24 mouse cellular contexts compared by ENCODE assay signal in genomic region chr9:66925853-66926252, GRCm38 (mm10). TPM values are rescaled to one million over a fixed set of nuclear protein-coding genes. Genes with fewer than 3 reads are reported as not detected.
DNase-seq lines count a peak whose midpoint lies in the region; ATAC-seq lines count a peak whose summit lies in the region.
"Had no signal": no experiment of that assay in that cellular context is flagged by ENCODE, and none has a peak within 500 bp of the region (broad histone marks: within the 10 kb centered on the region; RNA-seq: fewer than 3 reads in every experiment).

No protein-coding gene starts in this region.

- H3K36me3 ChIP-seq in forebrain, embryonic 11.5 days (ENCODE audit: control insufficient read depth, insufficient read depth, low read length): no peaks in the 10 kb centered on the region
- no peaks in the 10 kb centered on the region for H3K36me3 ChIP-seq in forebrain, embryonic 10.5 days (replicated peaks)
- H3K36me3 ChIP-seq in heart, embryonic 10.5 days: no peaks in the 10 kb centered on the region
- H3K36me3 ChIP-seq: embryonic facial prominence, embryonic 10.5 days; embryonic facial prominence, embryonic 12.5 days; forebrain, embryonic 15.5 days; G1E had no signal

- H3K9me3 ChIP-seq in forebrain, embryonic 11.5 days (ENCODE audit: control insufficient read depth, low read length): no peaks in the 10 kb centered on the region
- H3K9me3 ChIP-seq in forebrain, embryonic 10.5 days: no peaks in the 10 kb centered on the region
- H3K9me3 ChIP-seq in heart, embryonic 10.5 days: no peaks in the 10 kb centered on the region
- H3K9me3 ChIP-seq: embryonic facial prominence, embryonic 10.5 days; embryonic facial prominence, embryonic 12.5 days; forebrain, embryonic 13.5 days; forebrain, embryonic 15.5 days; G1E had no signal

- 85% methylated on average over 3 of the region's 3 CpGs for WGBS in forebrain, embryonic 11.5 days
- 85% methylated on average over 3 of the region's 3 CpGs for WGBS in forebrain, embryonic 10.5 days
- WGBS in heart, embryonic 10.5 days: 74% methylated on average over 3 of the region's 3 CpGs

- no peak overlapping the region for H3K9ac ChIP-seq in forebrain, embryonic 11.5 days (ENCODE audit: low read length)
- H3K9ac ChIP-seq: embryonic facial prominence, embryonic 12.5 days; forebrain, embryonic 13.5 days; forebrain, embryonic 15.5 days; forebrain, postnatal 0 days had no signal

- no peak overlapping the region for H3K4me2 ChIP-seq in forebrain, embryonic 11.5 days (ENCODE audit: low read depth, low read length, severe bottlenecking)
- H3K4me2 ChIP-seq: embryonic facial prominence, embryonic 12.5 days; forebrain, embryonic 13.5 days; forebrain, embryonic 15.5 days had no signal

- H3K27ac ChIP-seq in forebrain, embryonic 11.5 days (ENCODE audit: low read depth, low read length): no peak overlapping the region
- H3K27ac ChIP-seq in forebrain, embryonic 10.5 days: no peak overlapping the region
- H3K27ac ChIP-seq in heart, embryonic 10.5 days: no peak overlapping the region
- H3K27ac ChIP-seq: embryonic facial prominence, embryonic 10.5 days; embryonic facial prominence, embryonic 12.5 days; forebrain, embryonic 13.5 days; forebrain, embryonic 15.5 days had no signal

- no peak overlapping the region for H3K4me3 ChIP-seq in forebrain, embryonic 11.5 days (ENCODE audit: low read depth, low read length)
- no peak overlapping the region for H3K4me3 ChIP-seq in forebrain, embryonic 10.5 days
- H3K4me3 ChIP-seq in heart, embryonic 10.5 days: no peak overlapping the region
- H3K4me3 ChIP-seq: embryonic facial prominence, embryonic 10.5 days; embryonic facial prominence, embryonic 12.5 days; forebrain, embryonic 13.5 days; forebrain, embryonic 15.5 days had no signal

- ATAC-seq in forebrain, embryonic 11.5 days (replicated peaks; ENCODE audit: low FRiP score): no peak
- no peak for ATAC-seq in CD4-positive, CD25-positive, alpha-beta regulatory T cell, adult 4 months
- ATAC-seq: activated CD4-positive, CD25-positive, alpha-beta regulatory T cell, adult 4 months; forebrain, embryonic 13.5 days; forebrain, embryonic 15.5 days; forebrain, postnatal 0 days; Patski had no signal

- H3K27me3 ChIP-seq in forebrain, embryonic 11.5 days (ENCODE audit: control insufficient read depth, insufficient read depth, low read length): no peaks in the 10 kb centered on the region
- H3K27me3 ChIP-seq in forebrain, embryonic 10.5 days (ENCODE audit: poor library complexity, severe bottlenecking): peaks cover 7% of the 10 kb centered on the region
- no peaks in the 10 kb centered on the region for H3K27me3 ChIP-seq in heart, embryonic 10.5 days (ENCODE audit: insufficient read depth, poor library complexity, severe bottlenecking)
- H3K27me3 ChIP-seq: embryonic facial prominence, embryonic 12.5 days; forebrain, embryonic 13.5 days; forebrain, embryonic 15.5 days; Patski had no signal

- H3K4me1 ChIP-seq in forebrain, embryonic 11.5 days (replicated peaks; ENCODE audit: control insufficient read depth, insufficient read depth, low read length): 0 out of 2 replicates have a peak, but pooled peaks cover 2% of the 10 kb centered on the region
- H3K4me1 ChIP-seq in forebrain, embryonic 10.5 days: peaks cover 12% of the 10 kb centered on the region
- H3K4me1 ChIP-seq in heart, embryonic 10.5 days: no peaks in the 10 kb centered on the region
- H3K4me1 ChIP-seq: embryonic facial prominence, embryonic 12.5 days had no signal

- peak; percentile 3 for DNase-seq in forebrain, embryonic 11.5 days (ENCODE audit: low spot score)
- no peak for DNase-seq in forebrain, embryonic 10.5 days (ENCODE audit: extremely low spot score, low spot score)
- DNase-seq in heart, embryonic 10.5 days (ENCODE audit: low spot score): peak; percentile 42
- no peak for DNase-seq in heart, adult 18-20 months
- DNase-seq in thymus, postnatal 0 days (ENCODE audit: low spot score): peak; percentile 21
- no peak for DNase-seq in thymus, postnatal 14 days
- DNase-seq: adrenal gland, adult 8-10 months; adrenal gland, postnatal 14 days; adrenal gland, postnatal 36 days; B cell, adult 2 months; cerebellum, adult 11-12 months; cerebellum, adult 2 months; cerebellum, adult 9-10 months; cerebellum, postnatal 10 days; cerebellum, postnatal 25 days; forebrain, postnatal 0 days had no signal

RNA-seq across cellular contexts. Expression of gene Rab8b, which starts 6.4 kb away (rescaled TPM):
- polyA plus RNA-seq in forebrain, embryonic 11.5 days (2014; fragmentation: Nextera tagmentation; extraction: Ambion mirVana): 44.1 and 51.7 TPM in 2 replicates
- 33.4 and 34.0 TPM in 2 replicates for polyA plus RNA-seq in forebrain, embryonic 10.5 days (2016; fragmentation: Nextera tagmentation; extraction: Ambion mirVana)
- 21.1 and 21.3 TPM in 2 replicates for polyA plus RNA-seq in heart, embryonic 10.5 days (2016; fragmentation: Nextera tagmentation; extraction: Ambion mirVana)
- total RNA-seq in heart, adult 18-20 months (2021): 10 to 100 TPM in 1 of 2 experiments, 1 to 10 TPM in 1; 8.8 to 10.4 TPM
- polyA plus RNA-seq in thymus, postnatal 0 days (2015; fragmentation: Nextera tagmentation; extraction: Ambion mirVana): 14.4 and 25.8 TPM in 2 replicates
- polyA plus RNA-seq in CD4-positive, CD25-positive, alpha-beta regulatory T cell, adult 4 months (2017; shearing (Covaris generic)): 100 to 1,000 TPM; 138 to 179 TPM

RNA-seq across cellular contexts. Expression of gene Rps27l, which starts 20.0 kb away (rescaled TPM):
- 624 and 676 TPM in 2 replicates for polyA plus RNA-seq in forebrain, embryonic 11.5 days (2014; fragmentation: Nextera tagmentation; extraction: Ambion mirVana)
- polyA plus RNA-seq in forebrain, embryonic 10.5 days (2016; fragmentation: Nextera tagmentation; extraction: Ambion mirVana): 818 and 845 TPM in 2 replicates
- polyA plus RNA-seq in heart, embryonic 10.5 days (2016; fragmentation: Nextera tagmentation; extraction: Ambion mirVana): 626 and 705 TPM in 2 replicates
- total RNA-seq in heart, adult 18-20 months (2021): 100 to 1,000 TPM; 151 to 172 TPM
- polyA plus RNA-seq in thymus, postnatal 0 days (2015; fragmentation: Nextera tagmentation; extraction: Ambion mirVana): 828 and 912 TPM in 2 replicates
- 100 to 1,000 TPM; 155 to 182 TPM for polyA plus RNA-seq in CD4-positive, CD25-positive, alpha-beta regulatory T cell, adult 4 months (2017; shearing (Covaris generic))

RNA-seq across cellular contexts. Expression of gene Lactb, which starts 49.4 kb away (rescaled TPM):
- 9.1 and 11.1 TPM in 2 replicates for polyA plus RNA-seq in forebrain, embryonic 11.5 days (2014; fragmentation: Nextera tagmentation; extraction: Ambion mirVana)
- polyA plus RNA-seq in forebrain, embryonic 10.5 days (2016; fragmentation: Nextera tagmentation; extraction: Ambion mirVana): 9.2 and 9.6 TPM in 2 replicates
- 10.1 and 11.4 TPM in 2 replicates for polyA plus RNA-seq in heart, embryonic 10.5 days (2016; fragmentation: Nextera tagmentation; extraction: Ambion mirVana)
- 10 to 100 TPM; 23.2 to 24.4 TPM for total RNA-seq in heart, adult 18-20 months (2021)
- polyA plus RNA-seq in thymus, postnatal 0 days (2015; fragmentation: Nextera tagmentation; extraction: Ambion mirVana): 9.8 and 10.9 TPM in 2 replicates
- polyA plus RNA-seq in CD4-positive, CD25-positive, alpha-beta regulatory T cell, adult 4 months (2017; shearing (Covaris generic)): 1 to 10 TPM; 3.0 to 5.8 TPM

Comparison
In these comparisons a context has a peak if more than half of its experiments do, and no peak if none do; other contexts are left out.
1. DNase-seq: peak in forebrain, embryonic 11.5 days (single experiment), heart, embryonic 10.5 days (single experiment) and thymus, postnatal 0 days (single experiment); none in forebrain, embryonic 10.5 days (single experiment), heart, adult 18-20 months (0 of 2) and thymus, postnatal 14 days (single experiment).